Mouse (Mus musculus) heart, embryonic 12.5 days (tissue): Measurements from ENCODE around the gene Mrps33. TPM values are rescaled to one million over a fixed set of nuclear protein-coding genes. Genes with fewer than 3 reads are reported as not detected.
A peak's percentile ranks its signal among the peaks of the same experiment; 100 is the strongest.

Experiments
- ATAC-seq: fragments of 200-750 bp; cut with Nextera tagmentation; 2 replicates; pipeline ENCODE4 v1.8.0; 2017; ENCODE audit warnings: moderate TSS enrichment, moderate library complexity; ENCODE audit not compliant: insufficient number of reproducible peaks, low FRiP score
- H3K27ac ChIP-seq: fragments of 300-500 bp; sonication (generic); 2 replicates; pipeline ENCODE4 v1.5.1; 2016; ENCODE audit warnings: mild to moderate bottlenecking, moderate library complexity; ENCODE audit not compliant: poor library complexity, severe bottlenecking
- H3K27me3 ChIP-seq: fragments of 300-500 bp; sonication (generic); replicated peaks from 2 replicates; pipeline ENCODE4 v1.6.1; 2016; ENCODE audit warnings: mild to moderate bottlenecking, moderate library complexity
- H3K36me3 ChIP-seq: fragments of 300-500 bp; sonication (generic); 2 replicates; pipeline ENCODE4 v1.6.1; 2016; ENCODE audit warnings: mild to moderate bottlenecking, moderate library complexity
- H3K4me1 ChIP-seq: fragments of 300-500 bp; sonication (generic); replicated peaks from 2 replicates; pipeline ENCODE4 v1.6.1; 2016; ENCODE audit warnings: mild to moderate bottlenecking
- H3K4me2 ChIP-seq: fragments of 300-500 bp; sonication (generic); 2 replicates; pipeline ENCODE4 v1.6.1; 2016; ENCODE audit warnings: mild to moderate bottlenecking, moderate library complexity
- H3K4me3 ChIP-seq: fragments of 300-500 bp; sonication (generic); 2 replicates; pipeline ENCODE4 v1.5.1; 2016; ENCODE audit warnings: mild to moderate bottlenecking
- H3K9ac ChIP-seq: fragments of 300-500 bp; sonication (generic); 2 replicates; pipeline ENCODE4 v1.6.1; 2016; ENCODE audit warnings: mild to moderate bottlenecking, moderate library complexity
- H3K9me3 ChIP-seq: fragments of 300-500 bp; sonication (generic); replicated peaks from 2 replicates; pipeline ENCODE4 v1.6.1; 2016; ENCODE audit warnings: mild to moderate bottlenecking, moderate library complexity
- WGBS: fragments of 180-500 bp; shearing (Covaris S2); methylation state at CpG from one replicate; pipeline ENCODE4 v1.1.7; 2016; 5-methylcytosine and 5-hydroxymethylcytosine counted together
- polyA plus RNA-seq: library from polyadenylated mRNA; unstranded; fragments of >200 nt; fragmentation: Nextera tagmentation; extraction: Ambion mirVana; gene quantifications from 2 replicates; pipeline ENCODE4 v1.2.1, GENCODE M21; 2016

Gene Mrps33
- 205 and 206 TPM in 2 replicates for polyA plus RNA-seq

DNA sequence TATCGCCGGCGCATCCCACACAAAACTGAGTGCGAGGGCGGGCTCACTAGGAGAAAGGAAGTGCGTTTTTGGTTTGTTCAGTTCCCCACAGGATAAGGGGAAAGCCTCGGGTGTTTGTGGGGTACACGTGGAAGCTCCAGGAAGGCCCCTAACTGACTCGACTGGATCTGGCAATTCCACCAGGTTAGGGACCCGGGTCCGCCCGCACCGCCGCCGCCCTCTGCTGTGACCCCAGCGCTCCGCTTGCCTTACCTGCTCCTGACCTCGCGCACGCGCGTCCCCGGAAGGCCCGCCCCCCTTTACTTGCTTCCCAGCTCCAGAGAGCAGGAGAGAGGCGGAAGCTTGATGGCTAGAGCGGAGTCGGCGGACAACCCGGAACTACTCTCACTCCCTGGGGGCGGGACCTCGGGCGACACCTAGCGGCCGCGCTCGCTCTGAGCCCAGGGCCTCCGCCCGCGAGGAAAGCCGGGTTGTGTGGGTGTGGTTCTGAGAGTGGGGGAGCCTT is at the start of gene Mrps33:
Mrps33 (minus strand) TSS at position 377 of the 505 bp plus-strand sequence.
- H3K27me3 ChIP-seq, result no peaks in the 10 kb centered on the region
- H3K4me1 ChIP-seq, result no peaks in the 10 kb centered on the region
- H3K4me3 ChIP-seq, result peak within 1 kb of the TSS; percentile 79
- peak within 1 kb of the TSS; percentile 78 for H3K4me2 ChIP-seq
- peak within 1 kb of the TSS; percentile 10; the same call in 1 of the 2 replicates for H3K27ac ChIP-seq
- ATAC-seq, result peak; percentile 98
- no peaks in the 10 kb centered on the region for H3K9me3 ChIP-seq
- H3K36me3 ChIP-seq, result peaks cover 3% of the 10 kb centered on the region; the same call in 1 of the 2 replicates
- under 1% methylated on average over 40 of the region's 40 CpGs for WGBS
- H3K9ac ChIP-seq, result peak within 1 kb of the TSS; percentile 80

DNA sequence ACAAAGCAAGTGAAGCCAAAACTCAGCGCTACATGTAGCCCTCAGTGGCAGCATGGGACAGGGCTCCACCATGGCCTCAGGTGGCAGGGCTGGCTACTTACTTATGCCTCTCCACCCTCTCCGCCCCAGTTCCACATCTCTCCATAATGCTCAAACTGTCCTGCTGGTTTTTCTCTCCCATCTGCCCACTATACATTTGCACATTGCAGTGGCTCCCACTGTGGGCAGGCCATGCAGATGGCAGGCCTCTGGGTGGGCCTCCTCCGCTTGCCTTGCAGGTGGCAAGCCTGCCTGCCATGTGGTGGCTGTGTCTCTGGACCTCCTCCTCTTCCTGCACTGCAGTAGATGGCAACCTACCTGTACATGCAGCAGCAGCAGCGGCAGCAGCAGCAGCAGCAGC is 38.9 kb upstream of the Mrps33 start:
- H3K4me3 ChIP-seq, result no peak overlapping the region
- no peaks in the 10 kb centered on the region; the same call in 1 of the 2 replicates for H3K27me3 ChIP-seq
- H3K9ac ChIP-seq, result no peak overlapping the region
- H3K27ac ChIP-seq, result no peak overlapping the region
- H3K4me2 ChIP-seq, result no peak overlapping the region
- ATAC-seq, result no peak
- WGBS, result 79% methylated on average over 4 of the region's 4 CpGs
- H3K4me1 ChIP-seq, result no peaks in the 10 kb centered on the region
- H3K36me3 ChIP-seq, result no peaks in the 10 kb centered on the region
- H3K9me3 ChIP-seq, result peaks cover 3% of the 10 kb centered on the region; the same call in 1 of the 2 replicates

DNA sequence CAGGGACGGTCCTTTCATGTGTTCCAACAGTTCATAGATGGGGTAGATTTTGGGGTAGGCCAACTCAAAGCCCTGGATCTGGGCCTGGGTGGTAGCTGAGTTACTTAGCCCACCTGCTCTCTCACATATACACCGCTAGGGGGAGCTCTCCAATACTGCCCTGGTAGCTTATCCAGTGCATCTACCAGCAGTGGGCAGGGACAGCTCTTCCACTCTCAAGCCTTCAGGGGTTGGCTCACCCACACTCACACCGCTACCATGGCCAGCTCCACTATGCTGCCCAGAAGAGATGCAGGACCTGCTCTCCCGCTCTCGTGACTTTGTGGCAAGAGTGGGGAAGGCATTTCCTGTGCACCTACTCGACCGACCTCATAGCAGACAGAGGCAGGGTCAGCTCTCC is 38.0 kb upstream of the Mrps33 start:
- Histone ChIP-seq H3K36me3 (no peaks in the 10 kb centered on the region), H3K4me1 (no peaks in the 10 kb centered on the region), H3K9me3 (peaks cover 6% of the 10 kb centered on the region; the same call in 1 of the 2 replicates), H3K9ac (no peak overlapping the region), H3K27ac (no peak overlapping the region), H3K4me3 (no peak overlapping the region), H3K4me2 (no peak overlapping the region), H3K27me3 (no peaks in the 10 kb centered on the region; the same call in 1 of the 2 replicates)
- WGBS, result 42% methylated on average over 7 of the region's 7 CpGs
- ATAC-seq, result no peak

DNA sequence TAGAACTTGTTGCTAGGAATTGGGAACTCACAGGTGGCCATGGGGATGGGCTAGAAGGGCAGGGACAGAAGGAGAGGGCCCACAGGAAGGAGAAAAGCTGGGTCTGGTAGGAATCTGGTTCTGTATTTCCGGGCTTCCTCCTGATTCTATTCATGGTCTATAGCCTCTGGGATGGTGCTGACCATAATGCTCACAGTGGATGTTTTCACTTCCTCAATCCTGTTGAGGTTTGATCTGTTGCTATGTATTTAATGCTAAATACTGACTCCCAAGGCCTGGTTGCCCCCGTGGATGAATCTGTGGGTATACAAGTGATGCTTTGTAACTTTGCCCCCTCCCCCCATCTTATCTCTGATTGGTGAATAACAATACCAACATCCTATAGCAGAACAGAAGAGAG is 36.8 kb upstream of the Mrps33 start:
- H3K36me3 ChIP-seq, result no peaks in the 10 kb centered on the region
- no peaks in the 10 kb centered on the region; the same call in 1 of the 2 replicates for H3K27me3 ChIP-seq
- no peak overlapping the region for H3K4me3 ChIP-seq
- no peak overlapping the region for H3K4me2 ChIP-seq
- WGBS, result 75% methylated on average over 2 of the region's 2 CpGs
- no peak overlapping the region for H3K9ac ChIP-seq
- no peak overlapping the region for H3K27ac ChIP-seq
- no peaks in the 10 kb centered on the region for H3K4me1 ChIP-seq
- H3K9me3 ChIP-seq, result peaks cover 6% of the 10 kb centered on the region; the same call in 1 of the 2 replicates
- no peak for ATAC-seq

DNA sequence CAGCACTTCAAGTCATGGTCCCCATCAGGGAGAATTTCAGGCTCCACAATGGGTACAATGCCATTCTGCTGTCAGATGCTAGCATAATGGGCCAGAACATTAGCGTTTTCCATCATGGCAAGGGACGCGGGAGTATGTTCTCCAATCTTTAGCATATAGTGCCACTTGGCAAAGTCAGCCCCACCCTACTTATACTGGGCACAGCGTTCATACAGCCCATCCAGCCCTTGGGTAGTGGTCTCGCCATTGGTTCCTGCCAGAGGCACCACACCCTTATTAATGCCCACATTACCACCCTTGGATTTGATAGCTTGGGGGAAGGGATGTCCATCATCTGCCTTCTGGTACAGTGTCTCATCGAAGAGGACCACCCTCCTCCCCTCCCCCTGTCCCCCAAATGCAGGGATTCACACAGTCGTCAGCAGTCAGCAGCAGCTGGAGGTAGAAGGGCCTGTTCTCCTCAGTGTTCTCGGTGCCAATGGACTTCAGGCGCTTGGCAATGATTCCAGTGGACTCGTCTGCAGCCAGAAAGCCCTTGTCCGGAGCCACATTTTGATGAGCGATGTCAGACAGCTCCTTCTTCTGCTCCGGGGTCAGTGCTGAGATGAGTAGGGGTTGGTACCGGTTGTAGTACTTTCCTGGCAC is 33.0 kb upstream of the Mrps33 start:
- WGBS, result 82% methylated on average over 14 of the region's 14 CpGs

DNA sequence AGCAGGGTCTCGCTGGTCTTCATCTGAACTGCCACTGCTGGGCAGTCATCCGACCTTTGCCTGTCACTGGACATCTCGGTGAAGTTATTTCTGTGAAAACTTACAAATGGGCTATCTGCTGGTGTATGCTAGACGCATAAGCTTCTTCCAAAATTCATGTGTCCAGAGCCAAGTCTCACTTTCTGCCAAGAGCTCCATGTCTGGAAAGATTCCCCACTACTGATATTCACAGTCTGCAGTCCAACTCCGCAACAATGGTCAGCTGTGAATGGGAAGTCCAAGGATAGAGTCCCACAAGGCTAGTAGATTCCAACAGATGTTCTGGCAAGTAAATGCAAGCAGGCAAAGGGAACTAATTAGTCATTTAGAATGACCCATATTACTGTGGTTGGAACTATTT is 17.9 kb upstream of the Mrps33 start:
- H3K9ac ChIP-seq, result no peak overlapping the region

More for the DNA sequence above, 33.0 kb upstream of the Mrps33 start:
- no peak overlapping the region for H3K4me2 ChIP-seq
- no peaks in the 10 kb centered on the region for H3K4me1 ChIP-seq
- no peak overlapping the region for H3K4me3 ChIP-seq
- no peaks in the 10 kb centered on the region for H3K36me3 ChIP-seq
- H3K27ac ChIP-seq, result no peak overlapping the region
- no peak for ATAC-seq
- no peak overlapping the region for H3K9ac ChIP-seq
- H3K27me3 ChIP-seq, result no peaks in the 10 kb centered on the region
- H3K9me3 ChIP-seq, result 0 out of 2 replicates have a peak, but pooled peaks cover 3% of the 10 kb centered on the region

DNA sequence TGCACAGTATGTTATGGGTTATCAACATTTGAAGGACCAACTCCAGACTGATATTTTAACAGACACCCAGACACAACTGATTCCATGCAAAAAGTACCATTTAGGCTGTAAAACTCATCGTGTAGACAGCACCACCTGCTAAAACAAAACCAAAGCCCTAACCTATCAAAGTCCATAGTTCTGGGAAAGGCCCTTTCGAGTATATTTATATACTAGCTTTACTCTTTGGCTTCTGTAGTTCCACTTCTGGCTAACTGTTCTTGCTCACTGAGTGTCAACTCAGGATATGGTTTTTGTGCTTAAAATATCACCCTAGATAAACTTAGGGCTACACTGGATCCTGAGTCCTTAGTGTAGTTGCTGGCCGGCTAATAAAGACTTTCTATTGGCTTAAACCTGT is 10.5 kb upstream of the Mrps33 start:
- H3K36me3 ChIP-seq, result no peaks in the 10 kb centered on the region
- ATAC-seq, result no peak
- no peak overlapping the region for H3K4me3 ChIP-seq
- no peak overlapping the region for H3K27ac ChIP-seq
- WGBS, result 65% methylated on average over 3 of the region's 3 CpGs
- no peaks in the 10 kb centered on the region for H3K4me1 ChIP-seq
- no peaks in the 10 kb centered on the region for H3K27me3 ChIP-seq
- no peak overlapping the region for H3K4me2 ChIP-seq
- H3K9me3 ChIP-seq, result no peaks in the 10 kb centered on the region
- H3K9ac ChIP-seq, result no peak overlapping the region

More for the DNA sequence above, 17.9 kb upstream of the Mrps33 start:
- 79% methylated on average over 5 of the region's 5 CpGs for WGBS
- no peaks in the 10 kb centered on the region for H3K4me1 ChIP-seq
- H3K27me3 ChIP-seq, result no peaks in the 10 kb centered on the region
- no peaks in the 10 kb centered on the region for H3K9me3 ChIP-seq
- no peak overlapping the region for H3K4me3 ChIP-seq
- H3K4me2 ChIP-seq, result no peak overlapping the region
- no peak overlapping the region for H3K27ac ChIP-seq
- ATAC-seq, result no peak
- no peaks in the 10 kb centered on the region for H3K36me3 ChIP-seq

DNA sequence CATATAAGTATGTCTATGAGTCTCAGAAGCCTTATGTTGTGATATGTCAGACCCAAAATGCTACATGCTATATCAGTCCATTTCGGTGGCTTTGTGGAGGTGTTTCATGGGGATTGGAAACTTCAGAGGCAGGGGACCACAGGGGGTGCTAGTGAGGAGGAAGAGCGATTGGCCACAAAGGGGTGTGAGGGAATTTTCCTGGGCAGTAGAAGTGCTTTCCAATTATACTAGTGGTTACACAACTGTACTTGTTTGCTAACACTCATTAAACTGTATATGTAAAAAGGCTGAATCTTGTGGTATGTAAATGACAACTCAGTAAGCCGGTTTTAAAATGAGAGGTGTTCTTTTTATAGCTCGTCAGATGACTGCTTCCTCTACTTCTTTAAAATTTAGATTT is 8.1 kb upstream of the Mrps33 start:
- no peaks in the 10 kb centered on the region for H3K27me3 ChIP-seq
- no peaks in the 10 kb centered on the region for H3K9me3 ChIP-seq
- no peak overlapping the region for H3K9ac ChIP-seq
- H3K27ac ChIP-seq, result no peak overlapping the region
- H3K4me3 ChIP-seq, result no peak overlapping the region
- WGBS, result 42% methylated on average over 4 of the region's 4 CpGs
- ATAC-seq, result no peak
- no peaks in the 10 kb centered on the region for H3K4me1 ChIP-seq
- H3K36me3 ChIP-seq, result no peaks in the 10 kb centered on the region
- H3K4me2 ChIP-seq, result no peak overlapping the region

DNA sequence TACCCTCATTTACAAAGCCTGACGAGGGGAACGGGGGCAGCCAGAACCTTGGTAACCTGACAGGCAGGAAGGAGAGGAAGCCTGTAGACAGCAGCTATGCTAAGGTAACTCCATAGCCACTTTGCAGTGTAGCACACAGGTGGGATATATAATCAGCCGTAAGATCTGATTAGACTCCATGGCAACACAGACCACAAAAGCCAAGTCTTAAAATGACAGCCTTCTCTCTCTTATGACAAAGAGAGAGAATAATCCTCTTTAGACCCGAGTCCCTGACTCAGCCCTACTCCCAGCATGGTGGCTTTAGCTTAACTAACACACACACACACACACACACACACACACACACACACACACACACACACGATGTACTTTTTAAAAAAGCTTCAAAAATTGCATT is 2.3 kb downstream of the Mrps33 start:
- no peaks in the 10 kb centered on the region for H3K4me1 ChIP-seq
- H3K9me3 ChIP-seq, result no peaks in the 10 kb centered on the region
- ATAC-seq, result no peak
- H3K9ac ChIP-seq, result no peak overlapping the region
- H3K4me3 ChIP-seq, result no peak overlapping the region
- 82% methylated on average over 5 of the region's 5 CpGs for WGBS
- no peaks in the 10 kb centered on the region for H3K27me3 ChIP-seq
- peaks cover 7% of the 10 kb centered on the region for H3K36me3 ChIP-seq
- H3K27ac ChIP-seq, result no peak overlapping the region
- no peak overlapping the region for H3K4me2 ChIP-seq

DNA sequence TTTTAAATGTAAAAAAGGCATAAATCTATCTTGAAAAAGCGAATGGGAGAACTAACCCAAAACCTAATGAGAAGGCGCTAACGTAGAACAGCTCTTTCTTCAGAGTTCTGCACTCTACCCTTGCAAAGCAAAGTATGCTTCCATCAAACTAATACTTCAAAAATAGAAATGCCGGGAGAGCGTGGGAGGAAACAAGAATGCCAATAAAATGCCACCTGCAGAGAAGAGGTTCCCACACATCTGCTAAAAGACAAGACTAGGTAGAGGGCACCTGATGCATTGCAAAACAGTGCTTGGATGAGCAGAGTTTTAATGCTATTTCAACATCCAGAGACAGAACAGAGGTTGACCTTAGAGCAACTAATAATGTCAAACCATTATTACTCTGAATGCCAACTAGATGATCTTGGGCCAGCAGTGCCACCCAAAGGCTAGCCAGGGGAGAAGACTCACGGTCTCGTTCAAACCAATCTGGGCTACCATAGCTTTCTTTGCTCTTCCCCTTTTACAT is 3.7 kb downstream of the Mrps33 start:
- ATAC-seq, result no peak
- Histone ChIP-seq H3K27me3 (no peaks in the 10 kb centered on the region), H3K27ac (no peak overlapping the region), H3K4me1 (no peaks in the 10 kb centered on the region), H3K36me3 (peaks cover 16% of the 10 kb centered on the region), H3K9me3 (no peaks in the 10 kb centered on the region), H3K4me2 (no peak overlapping the region), H3K4me3 (no peak overlapping the region), H3K9ac (no peak overlapping the region)
- WGBS, result 94% methylated on average over 7 of the region's 7 CpGs

DNA sequence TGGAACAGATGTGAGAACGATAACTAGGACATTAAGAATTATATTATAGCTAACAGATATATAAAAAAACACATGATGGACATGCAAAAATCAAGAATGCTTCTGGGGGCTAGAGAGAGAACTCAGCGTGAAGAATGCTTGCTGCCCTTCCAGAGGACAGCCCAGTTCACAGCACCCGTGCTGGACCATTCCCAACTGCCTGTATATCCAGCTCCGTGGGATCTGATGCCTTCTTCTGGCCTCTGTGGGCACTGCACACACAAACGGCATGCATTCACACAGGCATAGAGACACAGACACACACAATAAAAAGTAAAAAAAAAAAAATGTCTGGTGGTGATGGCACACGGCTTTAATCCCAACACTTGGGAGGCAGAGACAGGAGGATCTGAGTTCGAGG is 4.5 kb downstream of the Mrps33 start:
- 94% methylated on average over 7 of the region's 7 CpGs for WGBS
- H3K4me3 ChIP-seq, result no peak overlapping the region
- H3K9ac ChIP-seq, result no peak overlapping the region

More for the DNA sequence above, 4.5 kb downstream of the Mrps33 start:
- Histone ChIP-seq H3K4me1 (no peaks in the 10 kb centered on the region), H3K27ac (no peak overlapping the region), H3K4me2 (no peak overlapping the region), H3K36me3 (peaks cover 19% of the 10 kb centered on the region), H3K27me3 (no peaks in the 10 kb centered on the region), H3K9me3 (no peaks in the 10 kb centered on the region)
- ATAC-seq, result no peak
